Mouse (Mus musculus) embryonic facial prominence, embryonic 13.5 days (tissue): Measurements from ENCODE around the gene Sergef. TPM values are rescaled to one million over a fixed set of nuclear protein-coding genes. Genes with fewer than 3 reads are reported as not detected.

Experiments
- ATAC-seq: fragments of 200-750 bp; cut with Nextera tagmentation; 2 replicates; pipeline ENCODE4 v1.8.0; 2017; ENCODE audit warnings: low read depth; ENCODE audit not compliant: insufficient number of reproducible peaks, insufficient read depth, low FRiP score, low TSS enrichment
- H3K27ac ChIP-seq: fragments of 300-500 bp; sonication (generic); 2 replicates; pipeline ENCODE4 v1.5.1; 2015; ENCODE audit warnings: moderate library complexity, mild to moderate bottlenecking, inconsistent platforms
- H3K27me3 ChIP-seq: fragments of 300-500 bp; sonication (generic); 2 replicates; pipeline ENCODE4 v1.6.1; 2015; ENCODE audit warnings: mild to moderate bottlenecking, inconsistent platforms
- H3K36me3 ChIP-seq: fragments of 300-500 bp; sonication (generic); 2 replicates; pipeline ENCODE4 v1.6.1; 2015; ENCODE audit warnings: mild to moderate bottlenecking, inconsistent platforms
- H3K4me1 ChIP-seq: fragments of 300-500 bp; sonication (generic); 2 replicates; pipeline ENCODE4 v1.6.1; 2015; ENCODE audit warnings: inconsistent platforms
- H3K4me2 ChIP-seq: fragments of 300-500 bp; sonication (generic); 2 replicates; pipeline ENCODE4 v1.6.1; 2015; ENCODE audit warnings: moderate library complexity, mild to moderate bottlenecking, inconsistent platforms
- H3K4me3 ChIP-seq: fragments of 300-500 bp; sonication (generic); 2 replicates; pipeline ENCODE4 v1.5.1; 2015; ENCODE audit warnings: mild to moderate bottlenecking, inconsistent platforms
- H3K9ac ChIP-seq: fragments of 300-500 bp; sonication (generic); 2 replicates; pipeline ENCODE4 v1.6.1; 2015; ENCODE audit warnings: mild to moderate bottlenecking, inconsistent platforms
- H3K9me3 ChIP-seq: fragments of 300-500 bp; sonication (generic); 2 replicates; pipeline ENCODE4 v1.6.1; 2016; ENCODE audit warnings: inconsistent platforms
- WGBS: fragments of 180-500 bp; shearing (Covaris S2); methylation state at CpG from one replicate; pipeline ENCODE4 v1.1.7; 2015; ENCODE audit warnings: mixed read lengths; 5-methylcytosine and 5-hydroxymethylcytosine counted together
- polyA plus RNA-seq: library from polyadenylated mRNA; unstranded; fragments of >200 nt; fragmentation: Nextera tagmentation; extraction: Ambion mirVana; gene quantifications from 2 replicates; pipeline ENCODE4 v1.2.1, GENCODE M21; 2015

Gene Sergef
- polyA plus RNA-seq, 1 experiment from 2014 or later, result 17.1 TPM

DNA sequence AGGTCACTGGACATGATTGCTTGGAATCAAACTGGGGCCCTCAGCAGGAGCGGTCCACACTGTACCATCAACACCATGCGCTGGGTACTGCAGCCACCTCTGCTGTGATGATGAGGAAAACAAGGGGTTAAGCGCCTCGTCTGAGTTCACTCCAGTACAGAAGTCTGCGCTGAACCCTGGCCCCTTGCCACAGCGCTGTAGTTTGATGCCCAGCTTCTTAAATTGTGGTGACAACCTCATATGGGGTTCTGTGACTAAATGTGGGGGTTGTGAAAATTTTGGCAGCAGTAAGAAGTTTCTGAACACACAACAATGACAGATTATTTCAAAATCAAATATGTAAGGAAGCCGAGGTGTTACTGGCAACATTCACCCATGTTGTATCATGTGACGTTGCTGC is 126.0 kb downstream of the Sergef start:
- no peak overlapping the region for H3K4me3 ChIP-seq
- no peak overlapping the region for H3K9ac ChIP-seq
- ATAC-seq, result no peak
- H3K9me3 ChIP-seq, result no peaks in the 10 kb centered on the region
- 67% methylated on average over 8 of the region's 8 CpGs for WGBS
- H3K4me1 ChIP-seq, result peaks cover 7% of the 10 kb centered on the region; the same call in 1 of the 2 replicates
- no peaks in the 10 kb centered on the region for H3K36me3 ChIP-seq
- H3K27ac ChIP-seq, result no peak overlapping the region
- H3K27me3 ChIP-seq, result no peaks in the 10 kb centered on the region
- H3K4me2 ChIP-seq, result no peak overlapping the region

DNA sequence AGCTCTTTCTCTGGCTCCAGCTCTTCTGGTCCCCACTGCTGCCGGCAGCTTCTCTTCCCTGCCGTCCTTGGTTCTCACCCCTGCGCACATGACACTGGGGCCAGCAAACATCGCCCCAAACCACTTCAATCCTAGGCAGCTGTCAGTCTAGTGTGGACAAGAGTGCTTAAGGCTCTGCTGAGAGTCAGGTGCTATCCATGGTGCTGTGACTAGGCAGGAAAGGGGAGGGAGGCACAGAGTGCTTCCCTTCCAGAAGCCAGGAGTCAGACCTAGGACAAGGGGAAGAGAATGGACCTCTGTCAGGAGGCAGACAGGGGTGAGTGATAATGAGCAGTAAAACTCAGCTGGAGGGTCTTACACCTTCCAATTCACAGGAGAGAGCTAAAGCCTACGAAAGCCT is 126.8 kb downstream of the Sergef start:
- no peak overlapping the region for H3K4me3 ChIP-seq
- no peak overlapping the region for H3K9ac ChIP-seq
- H3K27ac ChIP-seq, result no peak overlapping the region
- WGBS, result 69% methylated on average over 5 of the region's 5 CpGs
- no peaks in the 10 kb centered on the region for H3K36me3 ChIP-seq
- no peak for ATAC-seq
- H3K9me3 ChIP-seq, result no peaks in the 10 kb centered on the region
- H3K4me1 ChIP-seq, result peaks cover 7% of the 10 kb centered on the region; the same call in 1 of the 2 replicates
- H3K27me3 ChIP-seq, result no peaks in the 10 kb centered on the region
- H3K4me2 ChIP-seq, result no peak overlapping the region

DNA sequence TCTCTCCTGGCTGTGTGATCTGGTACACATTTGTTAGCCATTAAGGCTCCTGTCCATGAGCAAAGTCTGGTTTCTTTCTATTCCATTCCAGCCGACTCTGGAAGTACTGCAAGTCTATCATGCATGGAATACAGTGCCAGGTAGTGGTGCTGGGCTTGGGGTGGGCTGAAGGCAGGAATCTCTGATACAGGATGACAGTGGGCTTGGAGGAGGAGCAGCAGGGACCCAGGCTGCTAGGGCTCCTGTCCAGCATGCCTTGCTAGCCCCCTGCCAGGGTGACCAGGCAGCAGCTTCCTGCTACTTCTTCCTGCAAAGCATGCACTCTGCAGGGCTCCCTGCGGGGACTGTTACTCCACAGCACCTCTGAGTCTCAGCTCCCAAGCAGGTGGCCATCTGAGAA is 128.8 kb downstream of the Sergef start:
- no peak overlapping the region for H3K4me3 ChIP-seq
- H3K4me2 ChIP-seq, result no peak overlapping the region
- WGBS, result 56% methylated on average over 2 of the region's 2 CpGs
- no peak for ATAC-seq
- no peak overlapping the region for H3K9ac ChIP-seq
- H3K27me3 ChIP-seq, result no peaks in the 10 kb centered on the region
- no peaks in the 10 kb centered on the region; the same call in 1 of the 2 replicates for H3K36me3 ChIP-seq
- peaks cover 7% of the 10 kb centered on the region; the same call in 1 of the 2 replicates for H3K4me1 ChIP-seq
- H3K27ac ChIP-seq, result no peak overlapping the region
- H3K9me3 ChIP-seq, result no peaks in the 10 kb centered on the region

DNA sequence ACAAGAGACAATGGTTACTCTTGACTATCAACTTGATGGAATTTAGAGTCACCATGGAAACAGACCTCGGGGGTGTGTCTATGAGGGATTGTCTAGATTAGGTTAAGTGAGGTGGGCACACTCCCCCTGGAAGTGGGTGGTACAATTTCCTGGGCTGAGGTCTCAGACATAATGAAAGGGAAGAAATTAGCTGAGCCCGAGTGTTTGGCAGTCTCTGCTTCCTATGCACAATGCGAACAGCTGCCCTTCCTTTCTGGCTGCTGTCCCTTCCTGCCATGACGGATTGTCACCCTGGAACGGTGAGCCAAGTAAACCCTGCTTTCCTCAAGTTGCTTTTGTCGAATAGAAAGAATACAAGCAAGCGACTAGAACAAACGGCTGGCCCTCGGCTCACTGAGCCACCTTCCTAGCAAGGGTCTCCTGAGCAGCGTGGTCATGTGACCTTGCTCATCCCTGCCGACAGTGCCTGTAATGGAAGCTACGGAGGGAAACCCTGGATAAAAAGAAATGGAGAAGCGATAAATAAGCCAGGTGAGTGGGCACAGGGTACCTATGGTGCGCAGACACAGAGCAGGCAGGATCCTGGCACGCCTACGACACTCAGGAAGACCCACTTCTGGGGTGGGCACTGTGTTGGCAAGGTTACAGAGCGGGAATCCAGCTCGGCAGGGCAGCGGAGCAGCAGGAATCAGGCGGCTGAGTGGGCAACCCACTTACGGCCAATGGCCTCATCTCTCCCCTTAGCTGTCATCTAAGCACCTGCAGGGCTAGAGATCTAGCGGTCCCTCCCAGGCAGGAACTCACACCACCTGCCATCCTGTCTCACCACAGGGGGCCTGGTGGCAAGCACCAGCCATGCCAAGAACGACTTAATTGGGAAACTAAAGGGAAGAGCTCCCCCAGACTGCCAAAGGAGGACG is 130.0 kb downstream of the Sergef start:
- ATAC-seq, result no peak
- H3K4me1 ChIP-seq, result peaks cover 7% of the 10 kb centered on the region; the same call in 1 of the 2 replicates
- no peaks in the 10 kb centered on the region; the same call in 1 of the 2 replicates for H3K36me3 ChIP-seq
- H3K9me3 ChIP-seq, result no peaks in the 10 kb centered on the region
- no peak overlapping the region for H3K4me3 ChIP-seq
- WGBS, result 66% methylated on average over 24 of the region's 24 CpGs
- H3K4me2 ChIP-seq, result no peak overlapping the region
- no peak overlapping the region for H3K27ac ChIP-seq
- no peaks in the 10 kb centered on the region for H3K27me3 ChIP-seq
- no peak overlapping the region for H3K9ac ChIP-seq

DNA sequence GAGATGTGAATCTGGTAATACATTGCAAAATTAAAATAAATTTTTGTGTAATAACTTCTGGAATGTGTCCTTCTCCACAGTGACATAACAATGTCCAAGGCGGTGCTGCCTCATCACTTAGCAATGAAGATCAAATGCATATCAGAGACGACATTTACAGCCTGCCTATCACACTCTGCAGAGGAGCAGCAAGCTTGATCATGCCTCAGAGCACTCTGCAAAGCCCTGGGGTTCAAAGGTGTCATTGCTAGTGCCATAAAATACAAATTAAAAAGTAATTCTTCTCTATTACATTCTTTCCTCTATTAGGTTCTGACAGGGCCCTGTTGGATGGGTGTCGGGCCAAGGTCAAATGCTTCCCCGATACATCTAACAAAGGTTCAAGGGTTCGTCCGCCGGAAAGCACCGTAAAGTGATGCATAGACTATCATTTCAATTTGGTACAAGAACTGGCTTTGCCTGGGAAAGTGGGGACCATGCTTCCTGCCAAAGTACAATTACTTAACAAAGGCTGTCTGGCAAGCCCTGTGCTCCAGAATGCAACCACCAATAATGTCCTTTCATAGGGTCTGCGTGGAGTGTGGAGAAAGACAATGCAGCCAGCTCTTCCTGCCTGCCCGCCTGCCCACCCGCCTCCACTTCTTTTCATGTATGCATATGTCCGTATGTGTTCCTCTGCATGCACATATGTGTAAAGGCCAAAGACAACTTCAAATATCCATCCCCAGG is 130.9 kb downstream of the Sergef start:
- Histone ChIP-seq H3K9me3 (no peaks in the 10 kb centered on the region), H3K27me3 (no peaks in the 10 kb centered on the region), H3K4me3 (no peak overlapping the region), H3K27ac (no peak overlapping the region), H3K4me1 (peaks cover 7% of the 10 kb centered on the region; the same call in 1 of the 2 replicates), H3K36me3 (no peaks in the 10 kb centered on the region; the same call in 1 of the 2 replicates), H3K9ac (no peak overlapping the region), H3K4me2 (no peak overlapping the region)
- 75% methylated on average over 12 of the region's 12 CpGs for WGBS
- ATAC-seq, result no peak

DNA sequence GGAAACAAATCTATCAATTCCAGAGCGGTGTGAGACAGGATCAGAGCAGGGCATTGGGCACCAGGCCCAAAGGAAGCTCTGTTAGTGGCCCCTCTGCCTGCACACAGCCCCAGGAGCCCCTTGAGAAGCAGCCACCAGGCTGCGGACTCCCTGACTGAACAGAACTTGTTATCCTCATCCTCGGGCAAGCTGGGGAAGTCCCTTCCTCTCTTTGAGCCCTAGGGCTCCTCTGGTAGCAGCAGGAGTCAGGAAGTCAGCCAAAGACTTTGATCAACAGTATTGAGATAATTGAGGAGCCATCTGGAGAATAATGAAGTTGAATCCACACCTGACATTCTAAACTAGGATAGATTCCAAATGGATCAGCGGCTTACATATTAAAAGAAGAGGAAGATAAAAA is 135.4 kb downstream of the Sergef start:
- H3K4me3 ChIP-seq, result no peak overlapping the region
- H3K36me3 ChIP-seq, result no peaks in the 10 kb centered on the region; the same call in 1 of the 2 replicates
- H3K4me2 ChIP-seq, result no peak overlapping the region
- H3K9me3 ChIP-seq, result no peaks in the 10 kb centered on the region
- 39% methylated on average over 4 of the region's 4 CpGs for WGBS
- no peak overlapping the region for H3K27ac ChIP-seq
- ATAC-seq, result no peak
- H3K4me1 ChIP-seq, result peaks cover 2% of the 10 kb centered on the region; the same call in 1 of the 2 replicates
- no peaks in the 10 kb centered on the region for H3K27me3 ChIP-seq
- H3K9ac ChIP-seq, result no peak overlapping the region

DNA sequence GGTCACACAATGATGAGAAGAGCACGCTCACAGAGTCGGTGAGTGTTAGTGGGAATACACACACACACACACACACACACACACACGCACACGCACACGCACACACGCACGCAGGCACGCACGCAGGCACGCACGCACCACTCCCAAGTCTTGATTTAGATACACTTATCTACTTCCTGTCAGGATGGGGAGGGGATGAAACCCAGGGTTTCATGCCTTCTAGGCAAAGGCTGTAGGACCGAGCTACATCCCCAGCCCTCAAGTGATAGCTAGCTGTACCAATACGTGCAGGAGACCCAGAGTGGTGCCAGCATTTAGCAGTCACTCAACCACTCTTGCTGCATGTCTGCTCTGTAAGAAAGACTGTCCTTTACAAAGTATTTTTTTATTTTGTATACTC is 137.0 kb downstream of the Sergef start:
- Histone ChIP-seq H3K4me3 (no peak overlapping the region), H3K4me2 (no peak overlapping the region), H3K9ac (no peak overlapping the region), H3K27ac (no peak overlapping the region), H3K27me3 (no peaks in the 10 kb centered on the region), H3K36me3 (no peaks in the 10 kb centered on the region; the same call in 1 of the 2 replicates), H3K4me1 (no peaks in the 10 kb centered on the region), H3K9me3 (no peaks in the 10 kb centered on the region)
- 82% methylated on average over 13 of the region's 13 CpGs for WGBS
- ATAC-seq, result no peak

DNA sequence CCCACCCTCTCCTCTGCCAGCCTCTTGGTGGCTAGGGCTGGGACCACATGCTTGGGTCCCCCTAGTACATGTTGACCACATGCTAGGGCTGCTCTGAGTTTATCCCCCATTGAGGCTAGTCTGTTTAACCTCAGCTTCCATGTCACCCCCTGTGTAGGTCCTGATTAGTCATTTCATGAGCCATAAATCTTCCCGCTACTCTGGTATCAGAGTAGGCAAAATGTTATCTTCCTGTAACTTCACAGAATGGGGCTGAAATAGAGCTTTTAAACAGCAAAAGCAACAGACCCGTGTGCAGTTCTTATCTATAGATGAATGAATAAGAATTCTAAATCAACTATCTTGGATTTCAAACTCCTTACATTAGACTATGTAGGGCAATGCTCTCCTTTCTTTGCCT is 138.1 kb downstream of the Sergef start:
- Histone ChIP-seq H3K27ac (no peak overlapping the region), H3K27me3 (no peaks in the 10 kb centered on the region), H3K4me1 (no peaks in the 10 kb centered on the region), H3K9me3 (no peaks in the 10 kb centered on the region), H3K4me3 (no peak overlapping the region), H3K4me2 (no peak overlapping the region), H3K36me3 (no peaks in the 10 kb centered on the region), H3K9ac (no peak overlapping the region)
- WGBS, result 85% methylated on average over 2 of the region's 2 CpGs
- ATAC-seq, result no peak

DNA sequence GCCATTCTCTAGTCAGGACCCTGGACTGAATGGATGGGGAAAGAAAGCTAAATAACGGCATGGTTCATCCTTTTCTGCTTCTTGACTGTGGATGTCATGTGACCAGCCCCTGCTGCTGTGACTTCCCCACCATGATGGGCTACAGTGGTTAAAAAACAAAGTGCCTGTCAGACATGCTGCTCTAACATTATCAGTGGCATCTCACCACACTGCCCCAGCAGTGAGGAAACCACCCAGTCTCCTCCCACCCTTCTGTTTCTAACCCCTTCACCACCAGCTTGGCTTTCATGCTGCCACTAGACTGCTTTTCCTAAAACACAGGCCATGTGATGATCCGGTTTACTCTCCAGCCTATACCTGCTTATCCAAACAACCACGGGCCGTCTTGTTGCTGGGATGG is 140.0 kb downstream of the Sergef start:
- no peaks in the 10 kb centered on the region for H3K9me3 ChIP-seq
- H3K36me3 ChIP-seq, result no peaks in the 10 kb centered on the region
- no peak for ATAC-seq
- no peak overlapping the region for H3K9ac ChIP-seq
- H3K4me2 ChIP-seq, result no peak overlapping the region
- H3K4me1 ChIP-seq, result peaks cover 3% of the 10 kb centered on the region; the same call in 1 of the 2 replicates
- no peak overlapping the region for H3K27ac ChIP-seq
- WGBS, result 90% methylated on average over 4 of the region's 4 CpGs
- no peak overlapping the region for H3K4me3 ChIP-seq
- H3K27me3 ChIP-seq, result no peaks in the 10 kb centered on the region

DNA sequence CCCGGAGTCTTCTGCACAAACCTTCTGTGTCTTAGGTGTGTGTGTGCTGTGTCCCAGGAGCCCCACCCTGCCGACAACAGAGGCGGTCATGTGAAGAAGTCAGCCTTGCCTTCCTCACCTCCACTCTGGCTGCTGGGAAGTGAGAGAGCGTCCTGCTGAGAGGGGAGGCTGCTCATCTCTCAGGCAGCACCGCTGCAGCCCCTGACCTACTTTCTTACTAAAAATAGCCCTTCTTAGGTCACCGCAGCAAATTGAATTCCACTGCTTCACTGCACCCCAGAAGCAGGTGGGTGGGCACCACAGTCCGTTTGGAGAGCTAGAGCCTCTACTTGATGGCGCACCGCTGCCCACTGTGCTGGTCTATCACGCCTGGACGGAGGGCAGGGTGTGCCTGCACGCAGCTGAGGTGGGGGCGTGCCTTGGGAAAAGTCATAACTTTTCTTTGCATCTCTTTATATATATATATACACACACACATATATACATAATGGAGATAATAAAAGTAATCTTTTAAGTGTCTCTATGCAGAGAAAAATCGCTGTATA is 147.4 kb downstream of the Sergef start:
- no peak overlapping the region for H3K4me2 ChIP-seq
- no peak overlapping the region for H3K27ac ChIP-seq
- H3K4me1 ChIP-seq, result peaks cover 7% of the 10 kb centered on the region; the same call in 1 of the 2 replicates
- no peak overlapping the region for H3K9ac ChIP-seq
- H3K9me3 ChIP-seq, result no peaks in the 10 kb centered on the region
- no peak overlapping the region for H3K4me3 ChIP-seq
- ATAC-seq, result no peak
- H3K36me3 ChIP-seq, result no peaks in the 10 kb centered on the region
- H3K27me3 ChIP-seq, result no peaks in the 10 kb centered on the region
- WGBS, result 61% methylated on average over 14 of the region's 14 CpGs

DNA sequence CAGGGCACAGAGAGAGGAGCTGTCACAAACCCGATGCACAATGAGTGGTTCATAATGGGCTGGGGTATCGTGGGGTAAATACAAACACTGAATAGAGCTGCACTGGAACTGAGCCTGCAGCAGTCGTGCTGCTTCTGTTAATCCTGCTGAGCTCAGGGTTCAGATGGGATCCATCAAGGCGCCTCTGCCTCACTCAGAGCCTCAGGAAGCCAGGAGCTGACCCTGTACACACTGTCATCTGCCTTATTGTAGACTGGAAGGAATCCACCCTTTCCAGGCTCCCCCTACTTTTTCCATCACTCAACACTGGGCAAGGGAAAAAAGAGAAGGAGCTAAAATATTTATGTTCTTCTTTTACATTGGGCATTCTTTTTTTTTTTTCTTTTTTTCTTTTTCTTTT is 152.3 kb downstream of the Sergef start:
- Histone ChIP-seq H3K36me3 (no peaks in the 10 kb centered on the region), H3K9ac (no peak overlapping the region), H3K27me3 (no peaks in the 10 kb centered on the region), H3K4me3 (no peak overlapping the region), H3K9me3 (no peaks in the 10 kb centered on the region), H3K4me1 (0 out of 2 replicates have a peak, but pooled peaks cover 4% of the 10 kb centered on the region), H3K27ac (no peak overlapping the region), H3K4me2 (no peak overlapping the region)
- ATAC-seq, result no peak
- WGBS, result 47% methylated on average over 4 of the region's 4 CpGs
